Mouse (Mus musculus): ENCODE results near the gene AI413582. TPM values are rescaled to one million over a fixed set of nuclear protein-coding genes. Genes with fewer than 3 reads are reported as not detected.

AI413582 gene
- total and polyA plus RNA-seq, 3 experiments = 20.6 to 56.5 TPM; not detected in 1

- DNase-seq (ENCODE audit: low read depth, low spot score) = peak; percentile 51
- Histone ChIP-seq H3K9ac (ENCODE audit: control insufficient read depth, low read depth, low read length, poor library complexity, severe bottlenecking) (no peak overlapping the region), H3K9me3 (replicated peaks; ENCODE audit: insufficient read depth, low read length) (no peaks in the 10 kb centered on the region), H3K36me3 (ENCODE audit: control insufficient read depth in 1 of 2, insufficient read depth in 2 of 2, low read length in 2 of 2) (peaks cover 0 to 17% of the 10 kb centered on the region in 2 experiments), H3K27me3 (ENCODE audit: control insufficient read depth in 1 of 2, insufficient read depth in 2 of 2, low read length in 2 of 2) (no peaks in the 10 kb centered on the region), H3K4me1 (ENCODE audit: control insufficient read depth in 1 of 2, insufficient read depth in 2 of 2, low read length in 2 of 2) (peaks cover 11 to 24% of the 10 kb centered on the region in 2 experiments), H3K4me3 (ENCODE audit: control insufficient read depth in 1 of 2, insufficient read depth in 1 of 2, low read depth in 2 of 2, low read length in 2 of 2) (no peak overlapping the region), H3K79me2 (ENCODE audit: control insufficient read depth, insufficient read depth, low read length, poor library complexity) (peaks cover 80% of the 10 kb centered on the region), H3K27ac (ENCODE audit: control insufficient read depth, low read depth, low read length) (peak overlapping the region; percentile 14; the same call in 1 of the 2 replicates)
- no peak for TF ChIP-seq ZNF384 (IDR thresholded peaks at IDR 0.05; ENCODE audit: low read depth, low read length)
- peak; percentile 44; the same call in 1 of the 2 replicates for TF ChIP-seq GATA1 (IDR thresholded peaks at IDR 0.05; ENCODE audit: low read depth, low read length)
- 0 out of 2 replicates have a peak, but pooled peaks have one; percentile 12 for TF ChIP-seq RCOR1 (IDR thresholded peaks at IDR 0.05; ENCODE audit: low read depth, low read length)
- no peak for TF ChIP-seq GABPA (IDR thresholded peaks at IDR 0.05; ENCODE audit: low read depth, low read length)
- TF ChIP-seq MEF2A (IDR thresholded peaks at IDR 0.05; ENCODE audit: extremely low read depth, insufficient replicate concordance, low read depth, low read length, poor library complexity, severe bottlenecking) = no peak
Observed at GRCm38 (mm10) chr17:27611519-27611884, 45.9 kb upstream of the AI413582 start.

- H3K79me2 ChIP-seq (ENCODE audit: control insufficient read depth, insufficient read depth, low read length, poor library complexity) = peaks cover 84% of the 10 kb centered on the region
- TF ChIP-seq RCOR1 (IDR thresholded peaks at IDR 0.05; ENCODE audit: low read depth, low read length) (peak; percentile 84), TAL1 (IDR thresholded peaks at IDR 0.05; ENCODE audit: low read length) (peak; percentile 45), MAFK (IDR thresholded peaks at IDR 0.05; ENCODE audit: borderline replicate concordance, low read depth, low read length) (no peak), GATA1 (IDR thresholded peaks at IDR 0.05; ENCODE audit: low read depth, low read length) (peak; percentile 70), ETS1 (IDR thresholded peaks at IDR 0.05; ENCODE audit: low read depth, low read length) (peak; percentile 33), ZMIZ1 (IDR thresholded peaks at IDR 0.05; ENCODE audit: low read depth, low read length) (no peak), USF1 (IDR thresholded peaks at IDR 0.05; ENCODE audit: low read depth, low read length) (no peak), MAZ (IDR thresholded peaks at IDR 0.05; ENCODE audit: low read depth, low read length) (no peak), TBP (IDR thresholded peaks at IDR 0.05; ENCODE audit: low read depth, low read length) (no peak), SMC3 (IDR thresholded peaks at IDR 0.05; ENCODE audit: low read depth, low read length) (no peak), SIN3A (IDR thresholded peaks at IDR 0.05; ENCODE audit: low read length) (peak; percentile 75), CTCF (IDR thresholded peaks at IDR 0.05 in 2 of 3, conservative IDR thresholded peaks at IDR 0.05 in 1 of 3; ENCODE audit: control insufficient read depth in 1 of 3, insufficient read depth in 1 of 3, low read depth in 2 of 3, low read length in 3 of 3, poor library complexity in 1 of 3, severe bottlenecking in 1 of 3) (no peak), MAX (IDR thresholded peaks at IDR 0.05; ENCODE audit: low read length) (peak; percentile 19; the same call in 1 of the 2 replicates), E2F4 (IDR thresholded peaks at IDR 0.05; ENCODE audit: borderline replicate concordance, low read depth, low read length) (no peak), NRF1 (IDR thresholded peaks at IDR 0.05; ENCODE audit: insufficient read depth, low read depth, low read length, poor library complexity, severe bottlenecking) (no peak), GABPA (IDR thresholded peaks at IDR 0.05; ENCODE audit: low read depth, low read length) (no peak), EP300 (IDR thresholded peaks at IDR 0.05; ENCODE audit: low read depth in 1 of 2, low read length in 2 of 2) (peak; percentile 58 to 63), ZC3H11A (IDR thresholded peaks at IDR 0.05; ENCODE audit: low read depth, low read length) (no peak), TCF12 (IDR thresholded peaks at IDR 0.05; ENCODE audit: low read depth, low read length) (peak; percentile 60), POLR2AphosphoS2 (IDR thresholded peaks at IDR 0.05; ENCODE audit: low read length) (no peak), ZNF384 (IDR thresholded peaks at IDR 0.05; ENCODE audit: low read depth, low read length) (no peak), UBTF (IDR thresholded peaks at IDR 0.05; ENCODE audit: borderline replicate concordance, insufficient read depth, low read depth, low read length) (no peak), BHLHE40 (IDR thresholded peaks at IDR 0.05; ENCODE audit: borderline replicate concordance, low read depth, low read length) (no peak; the same call in 1 of the 2 replicates), MXI1 (IDR thresholded peaks at IDR 0.05; ENCODE audit: low read depth, low read length) (peak; percentile 61; the same call in 1 of the 2 replicates), CHD2 (IDR thresholded peaks at IDR 0.05; ENCODE audit: low read length) (no peak), JUND (IDR thresholded peaks at IDR 0.05; ENCODE audit: low read depth, low read length) (0 out of 2 replicates have a peak, but pooled peaks have one; percentile 27), RAD21 (IDR thresholded peaks at IDR 0.05; ENCODE audit: low read depth, low read length) (no peak)
- H3K27ac ChIP-seq (ENCODE audit: control insufficient read depth, low read depth, low read length) = peak overlapping the region; percentile 14; the same call in 1 of the 2 replicates
- H3K4me3 ChIP-seq (ENCODE audit: control insufficient read depth in 1 of 2, insufficient read depth in 1 of 2, low read depth in 2 of 2, low read length in 2 of 2) = no peak overlapping the region
- H3K36me3 ChIP-seq (ENCODE audit: control insufficient read depth in 1 of 2, insufficient read depth in 2 of 2, low read length in 2 of 2) = peaks cover 0 to 17% of the 10 kb centered on the region in 2 experiments
- no peaks in the 10 kb centered on the region for H3K27me3 ChIP-seq (ENCODE audit: control insufficient read depth in 1 of 2, insufficient read depth in 2 of 2, low read length in 2 of 2)
- H3K4me1 ChIP-seq (ENCODE audit: control insufficient read depth in 1 of 2, insufficient read depth in 2 of 2, low read length in 2 of 2) = peaks cover 11 to 27% of the 10 kb centered on the region in 2 experiments
- H3K9ac ChIP-seq (ENCODE audit: control insufficient read depth, low read depth, low read length, poor library complexity, severe bottlenecking) = no peak overlapping the region
- DNase-seq (ENCODE audit: low read depth, low spot score) = peak; percentile 39
- no peaks in the 10 kb centered on the region for H3K9me3 ChIP-seq (replicated peaks; ENCODE audit: insufficient read depth, low read length)
Observed at GRCm38 (mm10) chr17:27610679-27611518, 45.3 kb upstream of the AI413582 start.
